Comparison of ENCODE assay signal across 9 mouse cellular contexts in genomic region chr1:44117571-44117970, GRCm38 (mm10). TPM values are rescaled to one million over a fixed set of nuclear protein-coding genes. Genes with fewer than 3 reads are reported as not detected.
DNase-seq lines count a peak whose midpoint lies in the region; ATAC-seq lines count a peak whose summit lies in the region.
"Had no signal": no experiment of that assay in that cellular context is flagged by ENCODE, and none has a peak within 500 bp of the region (broad histone marks: within the 10 kb centered on the region; RNA-seq: fewer than 3 reads in every experiment).

No protein-coding gene starts in this region.

- ATAC-seq in liver, embryonic 11.5 days (replicated peaks; ENCODE audit: low FRiP score), result no peak
- ATAC-seq in embryonic facial prominence, embryonic 13.5 days (ENCODE audit: insufficient number of reproducible peaks, insufficient read depth, low FRiP score, low TSS enrichment, low read depth), result no peak
- ATAC-seq in limb, embryonic 11.5 days (ENCODE audit: insufficient number of reproducible peaks, low FRiP score, low TSS enrichment, low read depth), result no peak
- no peak for ATAC-seq in stomach, embryonic 14.5 days (ENCODE audit: insufficient number of reproducible peaks, insufficient read depth, low FRiP score, low read depth)
- ATAC-seq in megakaryocyte-erythroid progenitor cell, adult 5-6 weeks (replicated peaks; ENCODE audit: low FRiP score, low TSS enrichment, poor library complexity, severe bottlenecking), result no peak

- no peak for DNase-seq in liver, embryonic 11.5 days (ENCODE audit: low spot score)
- no peak for DNase-seq in liver
- DNase-seq in limb, embryonic 11.5 days (ENCODE audit: low spot score), result no peak
- no peak for DNase-seq in gastrocnemius, postnatal 25 days
- no peak for DNase-seq in thymus, postnatal 36 days

- peak overlapping the region; percentile 72 for H3K4me3 ChIP-seq in liver, embryonic 11.5 days (ENCODE audit: low read depth, low read length)
- peak overlapping the region; percentile 73 for H3K4me3 ChIP-seq in embryonic facial prominence, embryonic 13.5 days
- H3K4me3 ChIP-seq in limb, embryonic 11.5 days (ENCODE audit: low read depth, low read length), result peak overlapping the region; percentile 49
- H3K4me3 ChIP-seq in stomach, embryonic 14.5 days (ENCODE audit: low read depth, low read length), result peak overlapping the region; percentile 70; the same call in 1 of the 2 replicates

- H3K27ac ChIP-seq in liver, embryonic 11.5 days (ENCODE audit: low read depth, low read length), result no peak overlapping the region
- no peak overlapping the region for H3K27ac ChIP-seq in embryonic facial prominence, embryonic 13.5 days
- H3K27ac ChIP-seq in limb, embryonic 11.5 days (replicated peaks; ENCODE audit: low read depth, low read length), result no peak overlapping the region
- no peak overlapping the region for H3K27ac ChIP-seq in stomach, embryonic 14.5 days (ENCODE audit: low read length)

- H3K9me3 ChIP-seq in liver, embryonic 11.5 days (ENCODE audit: control insufficient read depth, low read length), result no peaks in the 10 kb centered on the region
- no peaks in the 10 kb centered on the region for H3K9me3 ChIP-seq in embryonic facial prominence, embryonic 13.5 days
- H3K9me3 ChIP-seq in limb, embryonic 11.5 days (ENCODE audit: control insufficient read depth, low read length), result no peaks in the 10 kb centered on the region
- H3K9me3 ChIP-seq in stomach, embryonic 14.5 days (ENCODE audit: control insufficient read depth, low read depth, low read length), result no peaks in the 10 kb centered on the region

- peaks cover 7% of the 10 kb centered on the region; the same call in 1 of the 2 replicates for H3K4me1 ChIP-seq in liver, embryonic 11.5 days (replicated peaks; ENCODE audit: control insufficient read depth, insufficient read depth, low read length)
- H3K4me1 ChIP-seq in embryonic facial prominence, embryonic 13.5 days, result peaks cover 12% of the 10 kb centered on the region
- H3K4me1 ChIP-seq in limb, embryonic 11.5 days (ENCODE audit: control insufficient read depth, insufficient read depth, low read length), result no peaks in the 10 kb centered on the region
- H3K4me1 ChIP-seq in stomach, embryonic 14.5 days (ENCODE audit: control insufficient read depth, insufficient read depth, low read length), result 0 out of 2 replicates have a peak, but pooled peaks cover 4% of the 10 kb centered on the region

- no peaks in the 10 kb centered on the region for H3K27me3 ChIP-seq in liver, embryonic 11.5 days (replicated peaks; ENCODE audit: control insufficient read depth, insufficient read depth, low read length)
- no peaks in the 10 kb centered on the region for H3K27me3 ChIP-seq in embryonic facial prominence, embryonic 13.5 days
- no peaks in the 10 kb centered on the region for H3K27me3 ChIP-seq in limb, embryonic 11.5 days (ENCODE audit: control insufficient read depth, insufficient read depth, low read length)
- H3K27me3 ChIP-seq in stomach, embryonic 14.5 days (ENCODE audit: control insufficient read depth, insufficient read depth, low read length), result no peaks in the 10 kb centered on the region

- H3K4me2 ChIP-seq in liver, embryonic 11.5 days, result peak overlapping the region; percentile 84
- H3K4me2 ChIP-seq in embryonic facial prominence, embryonic 13.5 days, result peak overlapping the region; percentile 90
- peak overlapping the region; percentile 46 for H3K4me2 ChIP-seq in limb, embryonic 11.5 days (ENCODE audit: low read depth, severe bottlenecking)
- H3K4me2 ChIP-seq in stomach, embryonic 14.5 days (replicated peaks; ENCODE audit: low read depth, low read length), result peak overlapping the region; percentile 82

- H3K36me3 ChIP-seq in liver, embryonic 11.5 days (ENCODE audit: control insufficient read depth, insufficient read depth, low read length), result peaks cover 11% of the 10 kb centered on the region; the same call in 1 of the 2 replicates
- peaks cover 35% of the 10 kb centered on the region for H3K36me3 ChIP-seq in embryonic facial prominence, embryonic 13.5 days
- peaks cover 8% of the 10 kb centered on the region for H3K36me3 ChIP-seq in limb, embryonic 11.5 days (ENCODE audit: control insufficient read depth, insufficient read depth, low read length)
- H3K36me3 ChIP-seq in stomach, embryonic 14.5 days (ENCODE audit: control insufficient read depth, insufficient read depth, low read length), result peaks cover 25% of the 10 kb centered on the region

- no peak overlapping the region for H3K9ac ChIP-seq in liver, embryonic 11.5 days (ENCODE audit: low read depth, low read length)
- no peak overlapping the region for H3K9ac ChIP-seq in embryonic facial prominence, embryonic 13.5 days
- no peak overlapping the region for H3K9ac ChIP-seq in limb, embryonic 11.5 days (ENCODE audit: low read length)
- H3K9ac ChIP-seq in stomach, embryonic 14.5 days (replicated peaks; ENCODE audit: low read depth, low read length), result no peak overlapping the region

RNA-seq across cellular contexts. Expression of gene Kdelc1, which starts 1.0 kb away (rescaled TPM):
- polyA plus RNA-seq in liver, embryonic 11.5 days (2014; fragmentation: Nextera tagmentation; extraction: Ambion mirVana), result 48.8 and 53.8 TPM in 2 replicates
- polyA plus RNA-seq in embryonic facial prominence, embryonic 13.5 days (2015; fragmentation: Nextera tagmentation; extraction: Ambion mirVana), result 77.1 and 79.7 TPM in 2 replicates
- polyA plus RNA-seq in limb, embryonic 11.5 days (2014; fragmentation: Nextera tagmentation; extraction: Ambion mirVana), result 84.1 and 84.2 TPM in 2 replicates
- polyA plus RNA-seq in stomach, embryonic 14.5 days (2014; fragmentation: Nextera tagmentation; extraction: Ambion mirVana), result 59.9 and 65.5 TPM in 2 replicates
- 1 to 10 TPM; 6.7 to 7.7 TPM for total RNA-seq in gastrocnemius, postnatal 25 days (2021)
- total RNA-seq in megakaryocyte-erythroid progenitor cell, adult 5-6 weeks (2014; fragmentation: Nextera tagmentation), result 21.6 and 27.2 TPM in 2 replicates
- total RNA-seq in megakaryocyte-erythroid progenitor cell, adult 5-6 weeks (2017), result 20.1 and 22.8 TPM in 2 replicates

RNA-seq across cellular contexts. Expression of gene Bivm, which starts 1.2 kb away (rescaled TPM):
- polyA plus RNA-seq in liver, embryonic 11.5 days (2014; fragmentation: Nextera tagmentation; extraction: Ambion mirVana), result 13.1 and 13.3 TPM in 2 replicates
- 19.5 and 21.9 TPM in 2 replicates for polyA plus RNA-seq in embryonic facial prominence, embryonic 13.5 days (2015; fragmentation: Nextera tagmentation; extraction: Ambion mirVana)
- polyA plus RNA-seq in limb, embryonic 11.5 days (2014; fragmentation: Nextera tagmentation; extraction: Ambion mirVana), result 28.6 and 29.5 TPM in 2 replicates
- 23.9 and 24.2 TPM in 2 replicates for polyA plus RNA-seq in stomach, embryonic 14.5 days (2014; fragmentation: Nextera tagmentation; extraction: Ambion mirVana)
- 1 to 10 TPM; 6.9 to 8.8 TPM for total RNA-seq in gastrocnemius, postnatal 25 days (2021)
- total RNA-seq in megakaryocyte-erythroid progenitor cell, adult 5-6 weeks (2014; fragmentation: Nextera tagmentation), result 5.4 and 7.1 TPM in 2 replicates
- total RNA-seq in megakaryocyte-erythroid progenitor cell, adult 5-6 weeks (2017), result 6.7 and 11.7 TPM in 2 replicates

RNA-seq across cellular contexts. Expression of gene Tex30, which starts 15.3 kb away (rescaled TPM):
- 123 and 133 TPM in 2 replicates for polyA plus RNA-seq in liver, embryonic 11.5 days (2014; fragmentation: Nextera tagmentation; extraction: Ambion mirVana)
- 75.1 and 76.8 TPM in 2 replicates for polyA plus RNA-seq in embryonic facial prominence, embryonic 13.5 days (2015; fragmentation: Nextera tagmentation; extraction: Ambion mirVana)
- polyA plus RNA-seq in limb, embryonic 11.5 days (2014; fragmentation: Nextera tagmentation; extraction: Ambion mirVana), result 91.1 and 101 TPM in 2 replicates
- 73.4 and 77.6 TPM in 2 replicates for polyA plus RNA-seq in stomach, embryonic 14.5 days (2014; fragmentation: Nextera tagmentation; extraction: Ambion mirVana)
- total RNA-seq in gastrocnemius, postnatal 25 days (2021), result 1 to 10 TPM; 5.0 to 5.4 TPM
- 76.5 and 92.0 TPM in 2 replicates for total RNA-seq in megakaryocyte-erythroid progenitor cell, adult 5-6 weeks (2014; fragmentation: Nextera tagmentation)
- total RNA-seq in megakaryocyte-erythroid progenitor cell, adult 5-6 weeks (2017), result 115 and 118 TPM in 2 replicates

RNA-seq across cellular contexts. Expression of gene Ercc5, which starts 30.0 kb away (rescaled TPM):
- 15.0 TPM in 2 replicates for polyA plus RNA-seq in liver, embryonic 11.5 days (2014; fragmentation: Nextera tagmentation; extraction: Ambion mirVana)
- 26.6 and 32.6 TPM in 2 replicates for polyA plus RNA-seq in embryonic facial prominence, embryonic 13.5 days (2015; fragmentation: Nextera tagmentation; extraction: Ambion mirVana)
- polyA plus RNA-seq in limb, embryonic 11.5 days (2014; fragmentation: Nextera tagmentation; extraction: Ambion mirVana), result 26.0 and 29.5 TPM in 2 replicates
- 24.6 and 24.8 TPM in 2 replicates for polyA plus RNA-seq in stomach, embryonic 14.5 days (2014; fragmentation: Nextera tagmentation; extraction: Ambion mirVana)
- total RNA-seq in gastrocnemius, postnatal 25 days (2021), result 10 to 100 TPM; 11.2 to 15.3 TPM
- total RNA-seq in megakaryocyte-erythroid progenitor cell, adult 5-6 weeks (2014; fragmentation: Nextera tagmentation), result 16.9 and 19.3 TPM in 2 replicates
- 16.0 and 18.5 TPM in 2 replicates for total RNA-seq in megakaryocyte-erythroid progenitor cell, adult 5-6 weeks (2017)

RNA-seq across cellular contexts. Expression of gene Gm8251, which starts 55.8 kb away (rescaled TPM):
- 0.09 and 0.21 TPM in 2 replicates for polyA plus RNA-seq in liver, embryonic 11.5 days (2014; fragmentation: Nextera tagmentation; extraction: Ambion mirVana)
- 0.12 and 0.15 TPM in 2 replicates for polyA plus RNA-seq in embryonic facial prominence, embryonic 13.5 days (2015; fragmentation: Nextera tagmentation; extraction: Ambion mirVana)
- 0.14 and 0.20 TPM in 2 replicates for polyA plus RNA-seq in limb, embryonic 11.5 days (2014; fragmentation: Nextera tagmentation; extraction: Ambion mirVana)
- 0.14 and 0.23 TPM in 2 replicates for polyA plus RNA-seq in stomach, embryonic 14.5 days (2014; fragmentation: Nextera tagmentation; extraction: Ambion mirVana)
- total RNA-seq in gastrocnemius, postnatal 25 days (2021), result not detected
- 0.72 and 0.82 TPM in 2 replicates for total RNA-seq in megakaryocyte-erythroid progenitor cell, adult 5-6 weeks (2014; fragmentation: Nextera tagmentation)
- 0.19 and 0.46 TPM in 2 replicates for total RNA-seq in megakaryocyte-erythroid progenitor cell, adult 5-6 weeks (2017)
- total RNA-seq: adrenal gland, postnatal 14 days had no signal
